Mouse (Mus musculus): ENCODE data around the gene Rnf215. TPM values are rescaled to one million over a fixed set of nuclear protein-coding genes. Genes with fewer than 3 reads are reported as not detected.

Gene Rnf215
- polyA plus RNA-seq (2015; fragmentation: Nextera tagmentation; extraction: Ambion mirVana) = 40.2 and 44.9 TPM in 2 replicates

GRCm38 (mm10) chr11:4134986-4135935, at the start of gene Rnf215:
Gene Rnf215 (plus strand): TSS chr11:4135202.
- peaks cover 31% of the 10 kb centered on the region for H3K36me3 ChIP-seq
- no peaks in the 10 kb centered on the region; the same call in 1 of the 2 replicates for H3K27me3 ChIP-seq (replicated peaks)
- peaks cover 37% of the 10 kb centered on the region for H3K4me1 ChIP-seq
- H3K4me2 ChIP-seq = peak within 1 kb of the TSS; percentile 80
- H3K9me3 ChIP-seq (replicated peaks) = no peaks in the 10 kb centered on the region
- peak within 1 kb of the TSS; percentile 84 for H3K4me3 ChIP-seq (replicated peaks)
- H3K27ac ChIP-seq (replicated peaks) = peak within 1 kb of the TSS; percentile 93
- peak; percentile 90 for ATAC-seq (ENCODE audit: low FRiP score)
- WGBS = under 1% methylated on average over 66 of the region's 66 CpGs
- peak within 1 kb of the TSS; percentile 93 for H3K9ac ChIP-seq (replicated peaks)

DNA sequence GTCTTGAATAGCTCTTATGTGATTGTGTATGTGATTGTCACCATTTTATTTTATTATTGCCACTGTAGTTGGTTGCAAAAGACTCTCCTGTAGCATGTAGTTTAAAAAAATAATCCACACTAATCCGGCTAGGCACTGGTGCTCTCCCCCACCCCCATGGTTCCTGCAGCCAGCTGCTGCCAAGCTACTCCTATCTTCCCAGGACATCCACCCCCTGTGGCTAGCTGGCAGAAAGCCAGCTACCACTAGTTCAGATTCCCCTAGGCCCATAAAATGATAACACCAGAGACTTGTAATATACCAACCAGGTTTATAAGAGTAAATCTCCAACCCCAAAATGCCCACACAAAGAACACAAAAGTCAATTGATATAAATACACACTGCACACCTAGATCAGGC, 48.8 kb upstream of the Rnf215 start:
- Histone ChIP-seq H3K27me3 (replicated peaks) (no peaks in the 10 kb centered on the region), H3K4me1 (peaks cover 7% of the 10 kb centered on the region; the same call in 1 of the 2 replicates), H3K36me3 (peaks cover 6% of the 10 kb centered on the region), H3K9me3 (replicated peaks) (no peaks in the 10 kb centered on the region), H3K4me3 (replicated peaks) (no peak overlapping the region), H3K27ac (replicated peaks) (no peak overlapping the region), H3K4me2 (no peak overlapping the region), H3K9ac (replicated peaks) (no peak overlapping the region)
- no peak for ATAC-seq (ENCODE audit: low FRiP score)
- WGBS = 44% methylated on average over 1 of the region's 1 CpGs

DNA sequence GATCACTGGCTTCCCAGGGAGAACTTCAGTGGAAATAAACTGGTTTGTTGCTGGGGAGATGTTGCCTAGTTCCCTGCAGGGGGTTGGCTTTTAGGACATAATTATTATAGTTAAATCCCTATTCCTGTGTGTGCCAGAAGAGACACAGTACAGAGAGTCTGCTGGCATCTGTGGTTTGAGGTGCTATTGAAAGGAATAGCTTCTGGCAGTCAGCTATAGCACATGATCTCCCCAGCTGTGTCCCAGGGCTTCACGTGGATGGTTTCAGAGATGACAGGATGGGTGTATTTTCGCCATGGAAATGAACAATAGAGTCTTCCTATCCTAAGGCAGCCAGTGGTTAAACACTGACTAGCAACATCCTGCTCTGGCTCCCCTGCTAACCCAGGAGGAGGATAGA, 47.7 kb upstream of the Rnf215 start:
- H3K9me3 ChIP-seq (replicated peaks) = no peaks in the 10 kb centered on the region
- WGBS = 46% methylated on average over 2 of the region's 2 CpGs
- peaks cover 15% of the 10 kb centered on the region for H3K36me3 ChIP-seq
- H3K4me3 ChIP-seq (replicated peaks) = no peak overlapping the region
- no peak overlapping the region for H3K4me2 ChIP-seq
- H3K9ac ChIP-seq (replicated peaks) = no peak overlapping the region
- ATAC-seq (ENCODE audit: low FRiP score) = no peak
- peaks cover 7% of the 10 kb centered on the region; the same call in 1 of the 2 replicates for H3K4me1 ChIP-seq
- H3K27me3 ChIP-seq (replicated peaks) = no peaks in the 10 kb centered on the region
- H3K27ac ChIP-seq (replicated peaks) = 0 out of 2 replicates have a peak overlapping the region, but pooled peaks have one; percentile 15

DNA sequence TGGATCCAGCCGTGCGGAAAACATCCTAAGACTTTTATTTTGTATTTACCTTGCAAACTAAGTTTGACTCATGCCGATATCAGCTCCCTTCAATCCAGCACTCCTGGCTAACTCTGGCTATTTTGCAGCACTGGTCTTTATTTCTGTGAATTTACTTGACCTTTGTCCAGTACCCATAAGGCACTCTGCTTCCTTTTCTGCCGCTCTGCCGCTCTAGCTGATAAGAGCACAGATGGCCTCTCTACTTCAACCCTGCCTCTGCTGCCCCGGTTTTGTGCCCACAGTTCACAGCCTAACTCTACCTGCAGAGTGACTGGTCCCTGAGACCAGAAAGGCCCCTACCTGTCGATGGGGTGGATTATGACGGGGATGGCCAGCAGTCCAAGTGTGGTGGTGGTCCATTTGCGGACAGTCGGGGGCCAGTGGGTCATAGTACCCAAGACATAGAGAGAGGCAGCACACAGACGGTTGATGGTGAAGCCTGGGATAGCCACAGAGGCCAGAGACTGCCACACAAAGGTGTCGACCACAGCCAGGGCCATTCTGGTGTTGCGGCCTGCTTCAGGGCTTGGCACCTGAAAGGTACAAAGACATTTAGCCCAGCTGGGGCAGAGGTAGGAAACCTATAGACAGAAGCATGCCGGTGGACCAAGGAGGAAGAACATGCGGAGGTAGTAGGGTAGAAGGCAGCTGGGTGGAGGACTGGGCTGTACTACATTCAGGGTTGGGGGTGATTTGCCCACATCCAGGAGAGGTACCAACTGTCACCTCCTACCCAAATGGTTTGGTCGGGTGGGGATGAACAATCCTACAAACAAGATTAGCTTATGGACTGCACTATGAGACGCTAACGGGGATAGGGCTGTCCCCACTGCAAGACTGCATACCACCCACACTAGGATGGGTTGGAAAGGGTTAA, 41.3 kb upstream of the Rnf215 start:
- no peak overlapping the region for H3K27ac ChIP-seq (replicated peaks)
- peak overlapping the region; percentile 84 for H3K4me2 ChIP-seq
- H3K9ac ChIP-seq (replicated peaks) = peak overlapping the region; percentile 52
- no peak for ATAC-seq (ENCODE audit: low FRiP score)
- H3K4me3 ChIP-seq (replicated peaks) = peak overlapping the region; percentile 60
- no peaks in the 10 kb centered on the region for H3K27me3 ChIP-seq (replicated peaks)
- peaks cover 38% of the 10 kb centered on the region for H3K4me1 ChIP-seq
- no peaks in the 10 kb centered on the region for H3K9me3 ChIP-seq (replicated peaks)
- peaks cover 15% of the 10 kb centered on the region for H3K36me3 ChIP-seq
- WGBS = 92% methylated on average over 18 of the region's 18 CpGs

GRCm38 (mm10) chr11:4094378-4095170, 40.4 kb upstream of the Rnf215 start:
- H3K36me3 ChIP-seq = peaks cover 15% of the 10 kb centered on the region
- WGBS = 6% methylated on average over 23 of the region's 24 CpGs
- H3K4me1 ChIP-seq = peaks cover 38% of the 10 kb centered on the region
- peak overlapping the region; percentile 84 for H3K4me2 ChIP-seq
- no peaks in the 10 kb centered on the region for H3K27me3 ChIP-seq (replicated peaks)
- H3K4me3 ChIP-seq (replicated peaks) = peak overlapping the region; percentile 60
- H3K9ac ChIP-seq (replicated peaks) = peak overlapping the region; percentile 52
- no peak for ATAC-seq (ENCODE audit: low FRiP score)
- peak overlapping the region; percentile 87 for H3K27ac ChIP-seq (replicated peaks)
- no peaks in the 10 kb centered on the region for H3K9me3 ChIP-seq (replicated peaks)

GRCm38 (mm10) chr11:4095171-4096053, 39.6 kb upstream of the Rnf215 start, which contains the start of gene Mtfp1:
Gene Mtfp1 (minus strand): TSS chr11:4095445.
- no peaks in the 10 kb centered on the region for H3K9me3 ChIP-seq (replicated peaks)
- peak within 1 kb of the TSS; percentile 60 for H3K4me3 ChIP-seq (replicated peaks)
- 6% methylated on average over 33 of the region's 34 CpGs for WGBS
- peak within 1 kb of the TSS; percentile 84 for H3K4me2 ChIP-seq
- peak within 1 kb of the TSS; percentile 92 for H3K27ac ChIP-seq (replicated peaks)
- peak within 1 kb of the TSS; percentile 52 for H3K9ac ChIP-seq (replicated peaks)
- H3K27me3 ChIP-seq (replicated peaks) = no peaks in the 10 kb centered on the region
- no peak for ATAC-seq (ENCODE audit: low FRiP score)
- peaks cover 38% of the 10 kb centered on the region for H3K4me1 ChIP-seq
- H3K36me3 ChIP-seq = peaks cover 15% of the 10 kb centered on the region

DNA sequence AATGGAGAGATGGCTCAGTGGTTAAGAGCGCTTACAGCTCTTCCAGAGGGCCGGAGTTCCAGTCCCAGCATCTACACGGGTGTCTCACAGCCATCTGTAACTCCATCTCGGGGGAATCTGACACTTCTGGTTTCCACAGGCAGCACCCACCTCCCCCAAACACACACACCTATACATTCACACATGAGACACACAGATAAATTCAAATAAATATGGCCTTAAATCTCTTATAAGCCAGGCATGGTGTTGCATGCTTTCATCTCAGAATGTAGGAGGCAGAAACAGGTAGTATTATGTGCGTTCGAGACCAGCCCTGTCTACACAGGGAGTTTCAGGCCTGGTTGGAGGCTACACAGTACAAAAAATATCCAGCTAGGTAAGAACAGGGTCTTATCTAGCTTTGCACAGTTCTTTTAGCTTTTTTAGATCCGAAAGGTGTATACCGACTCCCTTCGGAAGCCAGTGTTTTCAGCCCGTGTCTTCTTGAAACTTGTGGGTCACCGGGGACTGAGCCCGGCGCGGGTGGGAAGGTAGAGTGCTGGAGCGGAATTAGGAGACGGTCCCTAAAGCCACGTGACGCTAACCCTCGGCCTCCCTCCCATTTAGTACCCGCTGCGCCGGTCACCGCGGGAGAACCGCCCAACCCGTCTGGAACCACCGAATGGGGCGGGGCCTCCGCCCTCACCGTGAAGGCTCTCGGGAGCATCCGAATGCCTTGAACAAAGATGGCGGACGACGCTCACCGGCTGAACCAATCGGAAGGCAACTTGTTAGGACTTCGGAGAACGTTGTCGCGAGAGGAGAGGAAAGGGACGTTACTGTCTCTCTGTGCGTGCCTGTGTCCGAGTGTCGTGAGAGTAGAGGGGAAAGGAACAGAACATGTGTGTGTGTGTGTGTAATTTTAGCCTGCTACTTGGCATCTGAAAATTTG, 38.7 kb upstream of the Rnf215 start:
- Histone ChIP-seq H3K9ac (replicated peaks) (peak overlapping the region; percentile 77), H3K27ac (replicated peaks) (peak overlapping the region; percentile 92), H3K4me1 (peaks cover 38% of the 10 kb centered on the region), H3K9me3 (replicated peaks) (no peaks in the 10 kb centered on the region), H3K36me3 (peaks cover 8% of the 10 kb centered on the region), H3K4me2 (peak overlapping the region; percentile 84), H3K4me3 (replicated peaks) (peak overlapping the region; percentile 60), H3K27me3 (replicated peaks) (no peaks in the 10 kb centered on the region)
- peak; percentile 96 for ATAC-seq (ENCODE audit: low FRiP score)
- 3% methylated on average over 45 of the region's 45 CpGs for WGBS

DNA sequence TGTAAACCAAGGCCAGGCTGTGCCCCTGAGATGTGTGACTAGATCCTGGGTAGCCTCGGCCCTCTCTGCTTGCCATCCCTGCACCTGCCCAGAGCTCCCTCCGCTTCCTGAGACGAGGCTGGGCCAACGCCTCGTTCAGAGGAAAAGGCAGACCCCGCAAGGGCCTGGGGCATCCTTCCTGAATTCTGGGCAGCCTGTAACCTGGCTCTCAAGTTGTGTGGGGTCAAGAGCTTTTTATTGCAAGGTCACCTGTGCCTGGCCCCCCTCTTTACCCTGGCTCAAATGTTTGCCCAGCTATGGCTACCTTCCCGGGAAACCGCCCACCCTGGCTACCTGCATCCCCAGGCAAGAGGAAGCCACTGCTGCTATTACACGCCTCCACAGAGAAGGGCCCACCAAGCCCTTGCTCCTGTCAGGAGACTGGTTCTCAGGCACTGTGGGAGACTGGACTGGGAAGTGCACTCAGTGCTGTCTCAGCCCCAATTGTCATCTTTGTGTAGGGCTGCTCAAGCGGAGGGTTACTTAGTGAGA, 37.8 kb upstream of the Rnf215 start:
- H3K9me3 ChIP-seq (replicated peaks) = no peaks in the 10 kb centered on the region
- no peaks in the 10 kb centered on the region for H3K27me3 ChIP-seq (replicated peaks)
- peak overlapping the region; percentile 77 for H3K9ac ChIP-seq (replicated peaks)
- H3K4me2 ChIP-seq = peak overlapping the region; percentile 84
- WGBS = 29% methylated on average over 10 of the region's 10 CpGs
- peak overlapping the region; percentile 60 for H3K4me3 ChIP-seq (replicated peaks)
- ATAC-seq (ENCODE audit: low FRiP score) = peak; percentile 54
- peak overlapping the region; percentile 92 for H3K27ac ChIP-seq (replicated peaks)
- H3K36me3 ChIP-seq = no peaks in the 10 kb centered on the region
- peaks cover 38% of the 10 kb centered on the region for H3K4me1 ChIP-seq

DNA sequence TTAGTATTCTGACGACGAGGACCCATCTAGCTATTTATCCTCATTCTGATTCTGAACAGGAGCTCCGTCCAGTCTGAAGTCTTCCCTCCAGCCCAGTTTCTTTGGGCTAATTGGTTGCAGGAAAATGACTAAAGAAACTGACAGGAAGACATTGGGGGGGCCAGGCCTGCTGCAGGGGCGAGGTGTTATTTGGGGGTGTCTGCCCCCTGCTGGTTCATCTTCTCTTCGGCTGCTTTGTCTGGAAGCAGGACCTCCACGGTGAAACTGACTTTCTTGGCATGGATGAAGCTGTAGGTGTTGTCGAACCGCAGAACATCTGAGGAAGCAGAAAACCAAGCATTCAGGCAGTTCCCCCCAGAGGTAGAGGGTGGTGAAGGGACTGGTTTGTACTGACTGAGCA, 36.9 kb upstream of the Rnf215 start:
- H3K36me3 ChIP-seq = 0 out of 2 replicates have a peak, but pooled peaks cover 2% of the 10 kb centered on the region
- WGBS = 64% methylated on average over 8 of the region's 8 CpGs
- no peak for ATAC-seq (ENCODE audit: low FRiP score)
- H3K27ac ChIP-seq (replicated peaks) = no peak overlapping the region
- no peak overlapping the region for H3K9ac ChIP-seq (replicated peaks)
- H3K9me3 ChIP-seq (replicated peaks) = no peaks in the 10 kb centered on the region
- H3K4me1 ChIP-seq = peaks cover 38% of the 10 kb centered on the region
- H3K4me3 ChIP-seq (replicated peaks) = no peak overlapping the region
- no peak overlapping the region for H3K4me2 ChIP-seq
- H3K27me3 ChIP-seq (replicated peaks) = no peaks in the 10 kb centered on the region

Data from neural tube, embryonic 15.5 days (tissue).